Mouse (Mus musculus): ENCODE results near the gene Gm10840.

The Gm10840 gene

GRCm38 (mm10) chr11:106201337-106202122, 40.9 kb downstream of the Gm10840 start:
- DNase-seq, result no peak

GRCm38 (mm10) chr11:106202123-106202465, 41.4 kb downstream of the Gm10840 start, which contains the start of gene Strada:
Gene Strada, minus strand, starts transcription at chr11:106202168.
- no peak for DNase-seq
